Mouse (Mus musculus) CH12.LX (cell line): ENCODE results near the gene Rasa4.

Source experiments
- CTCF ChIP-seq, 2 experiments: IDR thresholded peaks in 1 of 2; conservative IDR thresholded peaks in 1 of 2; 2 replicates each; pipeline ENCODE4 v1.5.1; 2011 to 2012; ENCODE audit warnings: low read depth in 2 of 2, low read length in 2 of 2, improper control_type of control experiment in 1 of 2, inconsistent platforms in 1 of 2, mild to moderate bottlenecking in 1 of 2, moderate library complexity in 1 of 2
- MYC ChIP-seq: IDR thresholded peaks from 2 replicates; pipeline ENCODE4 v1.6.1; 2011; ENCODE audit warnings: low read depth, mild to moderate bottlenecking, improper control_type of control experiment, low read length
- NELFE ChIP-seq: IDR thresholded peaks from 2 replicates; pipeline ENCODE4 v1.6.1; 2011; ENCODE audit warnings: low read depth, low read length, improper control_type of control experiment
- POLR2A ChIP-seq: IDR thresholded peaks from 2 replicates; pipeline ENCODE4 v1.6.1; 2011; ENCODE audit warnings: low read depth, mild to moderate bottlenecking, improper control_type of control experiment, low read length

DNA sequence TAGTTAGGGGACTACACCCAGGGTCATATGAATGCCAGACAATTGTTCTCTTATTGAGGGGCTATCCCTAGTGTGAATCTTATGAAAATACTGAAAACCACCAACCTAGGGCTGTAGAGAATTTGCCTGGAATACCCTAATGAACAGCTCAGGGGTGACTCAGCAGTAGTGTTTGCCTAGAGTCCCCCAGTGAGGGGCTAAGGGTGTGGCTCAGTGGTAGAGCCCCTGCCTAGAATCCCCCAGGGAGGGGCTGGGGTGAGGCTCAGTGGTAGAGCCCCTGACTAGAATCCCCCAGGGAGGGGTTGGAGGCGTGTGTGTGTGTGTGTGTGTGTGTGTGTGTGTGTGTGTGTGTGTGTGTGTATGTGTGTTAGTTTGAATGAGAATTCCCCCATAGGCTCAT, 47.0 kb upstream of the Rasa4 start:
- TF ChIP-seq CTCF (conservative IDR thresholded peaks at IDR 0.05 in 1 of 2, IDR thresholded peaks at IDR 0.05 in 1 of 2; ENCODE audit: low read depth in 2 of 2, low read length in 2 of 2) = no peak
- TF ChIP-seq POLR2A = no peak
- TF ChIP-seq MYC = no peak
- TF ChIP-seq NELFE = no peak
